Mouse (Mus musculus): ENCODE data around the gene Adgrl3. TPM values are rescaled to one million over a fixed set of nuclear protein-coding genes. Genes with fewer than 3 reads are reported as not detected.

Adgrl3 gene
- polyA plus RNA-seq, 1 experiment from 2014 or later, result 5.5 TPM

GRCm38 (mm10) chr5:81097131-81097530, 77.2 kb downstream of the Adgrl3 start:
- no peak overlapping the region for H3K9ac ChIP-seq (ENCODE audit: low read length)
- 94% methylated on average over 4 of the region's 4 CpGs for WGBS

DNA sequence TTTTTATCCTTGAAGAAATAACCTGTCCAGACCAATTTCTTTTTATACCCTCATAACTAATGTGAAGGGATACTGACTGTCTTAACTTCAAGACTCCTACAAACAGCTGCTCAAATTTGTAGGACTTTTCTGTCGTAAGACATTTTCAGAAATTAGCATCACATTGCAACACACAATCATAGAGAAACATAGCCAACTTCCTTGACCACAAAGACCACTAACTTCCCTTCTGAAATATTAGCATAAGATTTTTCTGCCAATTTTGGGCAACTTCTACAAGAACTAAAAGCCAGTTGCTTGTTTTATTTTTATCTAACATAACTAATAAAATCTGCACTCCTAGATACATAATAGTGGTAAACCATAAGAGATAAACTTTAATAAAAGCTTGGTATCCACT, 87.5 kb downstream of the Adgrl3 start:
- no peaks in the 10 kb centered on the region for H3K4me1 ChIP-seq (replicated peaks; ENCODE audit: control insufficient read depth, insufficient read depth)
- no peaks in the 10 kb centered on the region for H3K36me3 ChIP-seq (ENCODE audit: control insufficient read depth, insufficient read depth, low read length)
- no peaks in the 10 kb centered on the region for H3K9me3 ChIP-seq (ENCODE audit: control insufficient read depth, low read length)
- H3K27ac ChIP-seq (replicated peaks), result no peak overlapping the region
- H3K9ac ChIP-seq (ENCODE audit: low read length), result no peak overlapping the region
- TF ChIP-seq CTCF (IDR thresholded peaks at IDR 0.05; ENCODE audit: low read depth) (no peak), EP300 (optimal IDR thresholded peaks at IDR 0.05) (no peak)
- no peaks in the 10 kb centered on the region for H3K27me3 ChIP-seq (ENCODE audit: control insufficient read depth, insufficient read depth, low read length)
- 76% methylated on average over 1 of the region's 1 CpGs for WGBS
- H3K4me3 ChIP-seq (ENCODE audit: low read depth, low read length), result no peak overlapping the region
- no peak overlapping the region for H3K4me2 ChIP-seq (replicated peaks; ENCODE audit: low read depth)
- ATAC-seq (ENCODE audit: low FRiP score, low TSS enrichment) (no peak), DNase-seq (ENCODE audit: low spot score) (no peak)

More at GRCm38 (mm10) chr5:81097131-81097530, 77.2 kb downstream of the Adgrl3 start:
- ATAC-seq (ENCODE audit: low FRiP score, low TSS enrichment) (no peak), DNase-seq (ENCODE audit: low spot score) (no peak)
- Histone ChIP-seq H3K9me3 (ENCODE audit: control insufficient read depth, low read length) (no peaks in the 10 kb centered on the region), H3K36me3 (ENCODE audit: control insufficient read depth, insufficient read depth, low read length) (no peaks in the 10 kb centered on the region), H3K27ac (replicated peaks) (no peak overlapping the region), H3K4me2 (replicated peaks; ENCODE audit: low read depth) (no peak overlapping the region), H3K4me1 (replicated peaks; ENCODE audit: control insufficient read depth, insufficient read depth) (no peaks in the 10 kb centered on the region), H3K4me3 (ENCODE audit: low read depth, low read length) (no peak overlapping the region), H3K27me3 (ENCODE audit: control insufficient read depth, insufficient read depth, low read length) (no peaks in the 10 kb centered on the region)
- TF ChIP-seq EP300 (optimal IDR thresholded peaks at IDR 0.05) (no peak), CTCF (IDR thresholded peaks at IDR 0.05; ENCODE audit: low read depth) (no peak)

DNA sequence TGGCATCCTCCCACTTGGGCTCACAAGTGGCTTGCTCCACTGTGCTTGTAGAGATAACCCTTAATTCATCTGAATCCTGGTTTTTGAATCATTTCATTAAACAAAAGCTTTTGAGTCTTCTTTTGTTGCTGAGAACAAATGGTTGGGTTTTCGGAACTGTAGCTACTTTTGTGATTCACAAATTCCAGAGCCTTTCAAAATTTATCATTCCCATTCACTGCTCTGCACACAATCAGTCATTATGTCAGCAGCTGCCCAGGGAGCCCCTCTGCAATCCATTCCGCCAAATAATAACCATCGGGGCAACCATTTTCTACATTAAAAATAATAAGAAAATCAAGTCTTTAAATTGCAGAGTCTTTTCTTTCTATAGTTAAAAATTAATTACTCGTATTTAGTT, 104.5 kb downstream of the Adgrl3 start:
- Histone ChIP-seq H3K36me3 (ENCODE audit: control insufficient read depth, insufficient read depth, low read length) (no peaks in the 10 kb centered on the region), H3K4me1 (replicated peaks; ENCODE audit: control insufficient read depth, insufficient read depth) (no peaks in the 10 kb centered on the region), H3K9ac (ENCODE audit: low read length) (no peak overlapping the region), H3K4me3 (ENCODE audit: low read depth, low read length) (no peak overlapping the region), H3K9me3 (ENCODE audit: control insufficient read depth, low read length) (no peaks in the 10 kb centered on the region), H3K27ac (replicated peaks) (no peak overlapping the region), H3K4me2 (replicated peaks; ENCODE audit: low read depth) (no peak overlapping the region), H3K27me3 (ENCODE audit: control insufficient read depth, insufficient read depth, low read length) (no peaks in the 10 kb centered on the region)
- ATAC-seq (ENCODE audit: low FRiP score, low TSS enrichment), result no peak
- 61% methylated on average over 4 of the region's 4 CpGs for WGBS
- no peak for TF ChIP-seq CTCF (IDR thresholded peaks at IDR 0.05; ENCODE audit: low read depth)
- TF ChIP-seq EP300 (optimal IDR thresholded peaks at IDR 0.05), result no peak
- no peak for DNase-seq (ENCODE audit: low spot score)

GRCm38 (mm10) chr5:81127639-81128038, 107.7 kb downstream of the Adgrl3 start:
- no peaks in the 10 kb centered on the region for H3K36me3 ChIP-seq (ENCODE audit: control insufficient read depth, insufficient read depth, low read length)
- H3K27ac ChIP-seq (replicated peaks), result no peak overlapping the region
- TF ChIP-seq EP300 (optimal IDR thresholded peaks at IDR 0.05), result no peak
- no peak for TF ChIP-seq CTCF (IDR thresholded peaks at IDR 0.05; ENCODE audit: low read depth)
- DNase-seq (ENCODE audit: low spot score) (no peak), ATAC-seq (ENCODE audit: low FRiP score, low TSS enrichment) (no peak)
- no peaks in the 10 kb centered on the region for H3K4me1 ChIP-seq (replicated peaks; ENCODE audit: control insufficient read depth, insufficient read depth)
- no peaks in the 10 kb centered on the region for H3K9me3 ChIP-seq (ENCODE audit: control insufficient read depth, low read length)
- H3K4me2 ChIP-seq (replicated peaks; ENCODE audit: low read depth), result no peak overlapping the region
- H3K27me3 ChIP-seq (ENCODE audit: control insufficient read depth, insufficient read depth, low read length), result no peaks in the 10 kb centered on the region
- 47% methylated on average over 3 of the region's 3 CpGs for WGBS
- no peak overlapping the region for H3K4me3 ChIP-seq (ENCODE audit: low read depth, low read length)
- H3K9ac ChIP-seq (ENCODE audit: low read length), result no peak overlapping the region

- no peaks in the 10 kb centered on the region for H3K36me3 ChIP-seq (ENCODE audit: control insufficient read depth, insufficient read depth, low read length)
- TF ChIP-seq CTCF (IDR thresholded peaks at IDR 0.05; ENCODE audit: low read depth) (no peak), EP300 (optimal IDR thresholded peaks at IDR 0.05) (no peak)
- H3K4me1 ChIP-seq (replicated peaks; ENCODE audit: control insufficient read depth, insufficient read depth), result no peaks in the 10 kb centered on the region
- 77% methylated on average over 1 of the region's 1 CpGs for WGBS
- no peaks in the 10 kb centered on the region for H3K9me3 ChIP-seq (ENCODE audit: control insufficient read depth, low read length)
- no peak overlapping the region for H3K27ac ChIP-seq (replicated peaks)
- H3K9ac ChIP-seq (ENCODE audit: low read length), result no peak overlapping the region
- DNase-seq (ENCODE audit: low spot score), result no peak
- H3K27me3 ChIP-seq (ENCODE audit: control insufficient read depth, insufficient read depth, low read length), result no peaks in the 10 kb centered on the region
- H3K4me2 ChIP-seq (replicated peaks; ENCODE audit: low read depth), result no peak overlapping the region
- H3K4me3 ChIP-seq (ENCODE audit: low read depth, low read length), result no peak overlapping the region
- no peak for ATAC-seq (ENCODE audit: low FRiP score, low TSS enrichment)
Measured at GRCm38 (mm10) chr5:81136394-81136793, 116.5 kb downstream of the Adgrl3 start.

GRCm38 (mm10) chr5:81155791-81156190, 135.9 kb downstream of the Adgrl3 start:
- Histone ChIP-seq H3K36me3 (ENCODE audit: control insufficient read depth, insufficient read depth, low read length) (no peaks in the 10 kb centered on the region), H3K27ac (replicated peaks) (no peak overlapping the region), H3K27me3 (ENCODE audit: control insufficient read depth, insufficient read depth, low read length) (no peaks in the 10 kb centered on the region), H3K9ac (ENCODE audit: low read length) (no peak overlapping the region), H3K4me3 (ENCODE audit: low read depth, low read length) (no peak overlapping the region), H3K4me2 (replicated peaks; ENCODE audit: low read depth) (no peak overlapping the region), H3K9me3 (ENCODE audit: control insufficient read depth, low read length) (no peaks in the 10 kb centered on the region), H3K4me1 (replicated peaks; ENCODE audit: control insufficient read depth, insufficient read depth) (no peaks in the 10 kb centered on the region)
- WGBS, result 82% methylated on average over 12 of the region's 12 CpGs
- no peak for ATAC-seq (ENCODE audit: low FRiP score, low TSS enrichment)
- no peak for DNase-seq (ENCODE audit: low spot score)
- no peak for TF ChIP-seq CTCF (IDR thresholded peaks at IDR 0.05; ENCODE audit: low read depth)
- no peak for TF ChIP-seq EP300 (optimal IDR thresholded peaks at IDR 0.05)

Data from stomach, postnatal 0 days (tissue).